Mouse (Mus musculus): Measurements from ENCODE around the gene Abca13. TPM values are rescaled to one million over a fixed set of nuclear protein-coding genes. Genes with fewer than 3 reads are reported as not detected.
"Not testable (repeated sequence)": the region's sequence is repeated elsewhere in the genome, so short reads cannot be mapped to it uniquely, and the experiment has no call there.

Gene Abca13
- polyA plus RNA-seq, 1 experiment from 2014 or later: 0.01 TPM

GRCm38 (mm10) chr11:9441192-9441591 lies 249.4 kb downstream of the Abca13 start:
- no peak for DNase-seq (ENCODE audit: low spot score)
- H3K36me3 ChIP-seq: no peaks in the 10 kb centered on the region
- no peak overlapping the region for H3K27ac ChIP-seq (replicated peaks)
- no peaks in the 10 kb centered on the region for H3K27me3 ChIP-seq (ENCODE audit: low read depth, poor library complexity, severe bottlenecking)
- no peak overlapping the region for H3K4me3 ChIP-seq
- no peaks in the 10 kb centered on the region for H3K4me1 ChIP-seq
- WGBS: 82% methylated on average over 4 of the region's 4 CpGs
- no peaks in the 10 kb centered on the region for H3K9me3 ChIP-seq (replicated peaks)

- no peaks in the 10 kb centered on the region for H3K4me1 ChIP-seq
- H3K27me3 ChIP-seq (ENCODE audit: low read depth, poor library complexity, severe bottlenecking): no peaks in the 10 kb centered on the region
- no peak overlapping the region for H3K4me3 ChIP-seq
- WGBS: 91% methylated on average over 1 of the region's 1 CpGs
- no peak for DNase-seq (ENCODE audit: low spot score)
- H3K27ac ChIP-seq (replicated peaks): no peak overlapping the region
- H3K9me3 ChIP-seq (replicated peaks): no peaks in the 10 kb centered on the region
- no peaks in the 10 kb centered on the region for H3K36me3 ChIP-seq
Measured at GRCm38 (mm10) chr11:9472400-9472799, 280.7 kb downstream of the Abca13 start.

GRCm38 (mm10) chr11:9481511-9481910 lies 289.8 kb downstream of the Abca13 start:
- no peaks in the 10 kb centered on the region for H3K4me1 ChIP-seq
- peak; percentile 39 for DNase-seq (ENCODE audit: low spot score)
- H3K9me3 ChIP-seq (replicated peaks): no peaks in the 10 kb centered on the region
- no peak overlapping the region for H3K4me3 ChIP-seq
- H3K36me3 ChIP-seq: no peaks in the 10 kb centered on the region
- 29% methylated on average over 6 of the region's 6 CpGs for WGBS
- H3K27ac ChIP-seq (replicated peaks): no peak overlapping the region
- H3K27me3 ChIP-seq (ENCODE audit: low read depth, poor library complexity, severe bottlenecking): no peaks in the 10 kb centered on the region

GRCm38 (mm10) chr11:9500326-9501142 lies 308.8 kb downstream of the Abca13 start:
- 63% methylated on average over 5 of the region's 5 CpGs for WGBS
- peak; percentile 12 for DNase-seq (ENCODE audit: low spot score)

GRCm38 (mm10) chr11:9514966-9515365 lies 323.2 kb downstream of the Abca13 start:
- WGBS: 82% methylated on average over 2 of the region's 2 CpGs
- not testable (repeated sequence) for H3K27me3 ChIP-seq (ENCODE audit: low read depth, poor library complexity, severe bottlenecking); H3K27ac ChIP-seq (replicated peaks); H3K4me1 ChIP-seq; H3K9me3 ChIP-seq (replicated peaks); H3K36me3 ChIP-seq; H3K4me3 ChIP-seq; DNase-seq (ENCODE audit: low spot score)

More at GRCm38 (mm10) chr11:9500326-9501142, 308.8 kb downstream of the Abca13 start:
- Histone ChIP-seq H3K9me3 (replicated peaks) (no peaks in the 10 kb centered on the region), H3K27ac (replicated peaks) (no peak overlapping the region), H3K4me3 (no peak overlapping the region), H3K4me1 (peaks cover 11% of the 10 kb centered on the region), H3K36me3 (no peaks in the 10 kb centered on the region), H3K27me3 (ENCODE audit: low read depth, poor library complexity, severe bottlenecking) (no peaks in the 10 kb centered on the region)

GRCm38 (mm10) chr11:9528556-9528955 lies 336.8 kb downstream of the Abca13 start:
- H3K4me3 ChIP-seq: no peak overlapping the region
- no peaks in the 10 kb centered on the region for H3K36me3 ChIP-seq
- H3K9me3 ChIP-seq (replicated peaks): no peaks in the 10 kb centered on the region
- H3K4me1 ChIP-seq: no peaks in the 10 kb centered on the region
- DNase-seq (ENCODE audit: low spot score): no peak
- H3K27me3 ChIP-seq (ENCODE audit: low read depth, poor library complexity, severe bottlenecking): no peaks in the 10 kb centered on the region
- no peak overlapping the region for H3K27ac ChIP-seq (replicated peaks)
- 78% methylated on average over 3 of the region's 3 CpGs for WGBS

- H3K27ac ChIP-seq (replicated peaks): no peak overlapping the region
- no peak for DNase-seq (ENCODE audit: low spot score)
- WGBS: 90% methylated on average over 8 of the region's 8 CpGs
Measured at GRCm38 (mm10) chr11:9531715-9532114, 340.0 kb downstream of the Abca13 start.

GRCm38 (mm10) chr11:9533189-9533588 lies 341.4 kb downstream of the Abca13 start:
- Histone ChIP-seq H3K27me3 (ENCODE audit: low read depth, poor library complexity, severe bottlenecking) (no peaks in the 10 kb centered on the region), H3K4me3 (no peak overlapping the region), H3K9me3 (replicated peaks) (no peaks in the 10 kb centered on the region), H3K4me1 (no peaks in the 10 kb centered on the region), H3K36me3 (no peaks in the 10 kb centered on the region), H3K27ac (replicated peaks) (no peak overlapping the region)
- no peak for DNase-seq (ENCODE audit: low spot score)
- WGBS: 68% methylated on average over 1 of the region's 1 CpGs

More at GRCm38 (mm10) chr11:9531715-9532114, 340.0 kb downstream of the Abca13 start:
- H3K4me1 ChIP-seq: no peaks in the 10 kb centered on the region
- H3K9me3 ChIP-seq (replicated peaks): no peaks in the 10 kb centered on the region
- no peaks in the 10 kb centered on the region for H3K36me3 ChIP-seq
- H3K4me3 ChIP-seq: no peak overlapping the region
- H3K27me3 ChIP-seq (ENCODE audit: low read depth, poor library complexity, severe bottlenecking): no peaks in the 10 kb centered on the region

GRCm38 (mm10) chr11:9533658-9534202 lies 342.0 kb downstream of the Abca13 start:
- Histone ChIP-seq H3K36me3 (no peaks in the 10 kb centered on the region), H3K4me1 (no peaks in the 10 kb centered on the region), H3K27me3 (ENCODE audit: low read depth, poor library complexity, severe bottlenecking) (no peaks in the 10 kb centered on the region), H3K27ac (replicated peaks) (no peak overlapping the region), H3K9me3 (replicated peaks) (no peaks in the 10 kb centered on the region), H3K4me3 (no peak overlapping the region)
- DNase-seq (ENCODE audit: low spot score): no peak
- 89% methylated on average over 1 of the region's 1 CpGs for WGBS

GRCm38 (mm10) chr11:9536811-9537210 lies 345.1 kb downstream of the Abca13 start:
- no peaks in the 10 kb centered on the region for H3K36me3 ChIP-seq
- H3K27ac ChIP-seq (replicated peaks): no peak overlapping the region
- no peaks in the 10 kb centered on the region for H3K27me3 ChIP-seq (ENCODE audit: low read depth, poor library complexity, severe bottlenecking)
- no peak overlapping the region for H3K4me3 ChIP-seq
- no peak for DNase-seq (ENCODE audit: low spot score)
- WGBS: 76% methylated on average over 6 of the region's 6 CpGs
- H3K4me1 ChIP-seq: no peaks in the 10 kb centered on the region
- no peaks in the 10 kb centered on the region for H3K9me3 ChIP-seq (replicated peaks)

GRCm38 (mm10) chr11:9538328-9538727 lies 346.6 kb downstream of the Abca13 start:
- H3K36me3 ChIP-seq: no peaks in the 10 kb centered on the region
- no peaks in the 10 kb centered on the region for H3K27me3 ChIP-seq (ENCODE audit: low read depth, poor library complexity, severe bottlenecking)
- H3K4me1 ChIP-seq: no peaks in the 10 kb centered on the region
- H3K9me3 ChIP-seq (replicated peaks): no peaks in the 10 kb centered on the region
- WGBS: 67% methylated on average over 1 of the region's 1 CpGs
- no peak overlapping the region for H3K4me3 ChIP-seq
- H3K27ac ChIP-seq (replicated peaks): no peak overlapping the region
- DNase-seq (ENCODE audit: low spot score): no peak

GRCm38 (mm10) chr11:9560026-9560425 lies 368.3 kb downstream of the Abca13 start:
- H3K36me3 ChIP-seq: no peaks in the 10 kb centered on the region
- no peak for DNase-seq (ENCODE audit: low spot score)
- H3K27me3 ChIP-seq (ENCODE audit: low read depth, poor library complexity, severe bottlenecking): no peaks in the 10 kb centered on the region
- no peaks in the 10 kb centered on the region for H3K4me1 ChIP-seq
- 84% methylated on average over 2 of the region's 2 CpGs for WGBS
- H3K4me3 ChIP-seq: no peak overlapping the region
- H3K9me3 ChIP-seq (replicated peaks): no peaks in the 10 kb centered on the region
- no peak overlapping the region for H3K27ac ChIP-seq (replicated peaks)

- 77% methylated on average over 2 of the region's 2 CpGs for WGBS
- Histone ChIP-seq H3K4me1 (no peaks in the 10 kb centered on the region), H3K4me3 (no peak overlapping the region), H3K9me3 (replicated peaks) (no peaks in the 10 kb centered on the region), H3K27me3 (ENCODE audit: low read depth, poor library complexity, severe bottlenecking) (no peaks in the 10 kb centered on the region), H3K27ac (replicated peaks) (no peak overlapping the region), H3K36me3 (no peaks in the 10 kb centered on the region)
- no peak for DNase-seq (ENCODE audit: low spot score)
Measured at GRCm38 (mm10) chr11:9568302-9568701, 376.6 kb downstream of the Abca13 start.
